ENCODE assay signal across 11 mouse cellular contexts in genomic region chr8:91487456-91487855, GRCm38 (mm10).
DNase-seq lines count a peak whose midpoint lies in the region; ATAC-seq and TF ChIP-seq lines count a peak whose summit lies in the region.
"Had no signal": no experiment of that assay in that cellular context is flagged by ENCODE, and none has a peak within 500 bp of the region (broad histone marks: within the 10 kb centered on the region; RNA-seq: fewer than 3 reads in every experiment).

No protein-coding gene starts in this region.

- no peak overlapping the region for H3K4me2 ChIP-seq in kidney, embryonic 14.5 days (replicated peaks; ENCODE audit: low read depth, low read length)

- no peak overlapping the region for H3K4me3 ChIP-seq in liver, adult 2 months (ENCODE audit: insufficient read depth, low read depth, low read length)
- H3K4me3 ChIP-seq in kidney, embryonic 14.5 days (ENCODE audit: low read length) = no peak overlapping the region

- no peaks in the 10 kb centered on the region for H3K9me3 ChIP-seq in kidney, embryonic 14.5 days (ENCODE audit: control insufficient read depth, low read length)
- H3K9me3 ChIP-seq: G1E had no signal

- TF ChIP-seq CTCF in liver, adult 2 months (IDR thresholded peaks at IDR 0.05; ENCODE audit: low read depth, low read length) = no peak

- H3K4me1 ChIP-seq in liver, adult 2 months (ENCODE audit: control insufficient read depth, insufficient read depth, low read length) = no peaks in the 10 kb centered on the region
- H3K4me1 ChIP-seq in kidney, embryonic 14.5 days (ENCODE audit: control insufficient read depth, insufficient read depth, low read length) = peaks cover 16% of the 10 kb centered on the region

- no peak for TF ChIP-seq POLR2A in liver, adult 2 months (IDR thresholded peaks at IDR 0.05; ENCODE audit: extremely low read depth, insufficient read depth, low read length)

- peak; percentile 11 for DNase-seq in heart, adult 11 months
- DNase-seq in heart, postnatal 36 days = no peak
- DNase-seq in liver, adult 2 months (ENCODE audit: extremely low read depth, low read depth, low spot score) = peak; percentile 75
- DNase-seq in liver = no peak
- DNase-seq in Muller cell, postnatal 12 days (ENCODE audit: inconsistent ontology term) = peak; percentile 53

- no peak overlapping the region for H3K9ac ChIP-seq in liver, adult 2 months (ENCODE audit: low read depth, low read length)
- H3K9ac ChIP-seq in kidney, embryonic 14.5 days (ENCODE audit: low read depth, low read length) = no peak overlapping the region

- H3K27ac ChIP-seq in liver, adult 2 months (replicated peaks; ENCODE audit: insufficient read depth, low read depth, low read length) = no peak overlapping the region
- no peak overlapping the region for H3K27ac ChIP-seq in kidney, embryonic 14.5 days (ENCODE audit: low read depth, low read length)

- intact Hi-C loops in heart, postnatal 36 days (cut with DNase I) = loop anchor here (5.0 kb wide), 2 partner anchors 110 to 310 kb away; no protein-coding TSS in a partner anchor

- 24% methylated on average over 2 of the region's 2 CpGs for WGBS in liver, adult 2 months
- WGBS in kidney, embryonic 14.5 days = 87% methylated on average over 2 of the region's 2 CpGs

- ATAC-seq in kidney, embryonic 14.5 days (ENCODE audit: low FRiP score, low TSS enrichment) = no peak
- ATAC-seq: activated CD4-positive, CD25-positive, alpha-beta regulatory T cell, adult 4 months; CD4-positive, CD25-positive, alpha-beta regulatory T cell, adult 4 months had no signal

- no peaks in the 10 kb centered on the region for H3K27me3 ChIP-seq in liver, adult 2 months (ENCODE audit: control insufficient read depth, insufficient read depth, low read length)
- H3K27me3 ChIP-seq in kidney, embryonic 14.5 days (ENCODE audit: control insufficient read depth, insufficient read depth, low read length) = no peaks in the 10 kb centered on the region
- H3K27me3 ChIP-seq: CH12.LX, Patski had no signal

- peaks cover 2% of the 10 kb centered on the region; the same call in 1 of the 2 replicates for H3K79me2 ChIP-seq in liver, adult 2 months (ENCODE audit: control insufficient read depth, insufficient read depth, low read length)

- no peaks in the 10 kb centered on the region for H3K36me3 ChIP-seq in liver, adult 2 months (ENCODE audit: control insufficient read depth, insufficient read depth, low read length)
- H3K36me3 ChIP-seq in kidney, embryonic 14.5 days (ENCODE audit: control insufficient read depth, insufficient read depth, low read length) = no peaks in the 10 kb centered on the region; the same call in 1 of the 2 replicates

Comparison
In these comparisons a context has a peak if more than half of its experiments do, and no peak if none do; other contexts are left out.
1. DNase-seq: peak in heart, adult 11 months (single experiment), liver, adult 2 months (single experiment) and Muller cell, postnatal 12 days (single experiment); none in heart, postnatal 36 days (0 of 2) and liver (single experiment).